Mouse (Mus musculus): ENCODE data around the gene Clmp. TPM values are rescaled to one million over a fixed set of nuclear protein-coding genes. Genes with fewer than 3 reads are reported as not detected.

The Clmp gene
- polyA plus RNA-seq, 1 experiment, result 3.5 TPM

- no peak overlapping the region for H3K27ac ChIP-seq (ENCODE audit: insufficient read depth, low read length)
Measured at GRCm38 (mm10) chr9:40641318-40641717, 44.4 kb upstream of the Clmp start.

GRCm38 (mm10) chr9:40642470-40643220, 43.1 kb upstream of the Clmp start:
- no peaks in the 10 kb centered on the region for H3K9me3 ChIP-seq (replicated peaks; ENCODE audit: control insufficient read depth, insufficient read depth, low read length, poor library complexity, severe bottlenecking)
- no peak overlapping the region for H3K9ac ChIP-seq (ENCODE audit: low read depth, poor library complexity, severe bottlenecking)
- H3K27ac ChIP-seq (ENCODE audit: insufficient read depth, low read length), result no peak overlapping the region
- no peaks in the 10 kb centered on the region for H3K36me3 ChIP-seq (ENCODE audit: control insufficient read depth, insufficient read depth, low read length, poor library complexity, severe bottlenecking)
- peaks cover 13% of the 10 kb centered on the region for H3K4me1 ChIP-seq (ENCODE audit: control insufficient read depth, insufficient read depth, low read length)
- H3K27me3 ChIP-seq (ENCODE audit: control insufficient read depth, insufficient read depth, low read length, poor library complexity, severe bottlenecking), result no peaks in the 10 kb centered on the region
- no peak for TF ChIP-seq POLR2A (IDR thresholded peaks at IDR 0.05; ENCODE audit: insufficient read depth, low read length)
- TF ChIP-seq CTCF (IDR thresholded peaks at IDR 0.05; ENCODE audit: low read depth, low read length), result no peak
- TF ChIP-seq EP300 (IDR thresholded peaks at IDR 0.05; ENCODE audit: insufficient read depth, low read depth, low read length), result no peak
- no peak overlapping the region for H3K4me3 ChIP-seq (ENCODE audit: low read depth, low read length)

More at GRCm38 (mm10) chr9:40641318-40641717, 44.4 kb upstream of the Clmp start:
- Histone ChIP-seq H3K36me3 (ENCODE audit: control insufficient read depth, insufficient read depth, low read length, poor library complexity, severe bottlenecking) (no peaks in the 10 kb centered on the region), H3K27me3 (ENCODE audit: control insufficient read depth, insufficient read depth, low read length, poor library complexity, severe bottlenecking) (no peaks in the 10 kb centered on the region), H3K9me3 (replicated peaks; ENCODE audit: control insufficient read depth, insufficient read depth, low read length, poor library complexity, severe bottlenecking) (no peaks in the 10 kb centered on the region), H3K9ac (ENCODE audit: low read depth, poor library complexity, severe bottlenecking) (no peak overlapping the region), H3K4me1 (ENCODE audit: control insufficient read depth, insufficient read depth, low read length) (peaks cover 16% of the 10 kb centered on the region), H3K4me3 (ENCODE audit: low read depth, low read length) (no peak overlapping the region)
- TF ChIP-seq EP300 (IDR thresholded peaks at IDR 0.05; ENCODE audit: insufficient read depth, low read depth, low read length) (no peak), CTCF (IDR thresholded peaks at IDR 0.05; ENCODE audit: low read depth, low read length) (no peak), POLR2A (IDR thresholded peaks at IDR 0.05; ENCODE audit: insufficient read depth, low read length) (no peak)

- Histone ChIP-seq H3K9ac (ENCODE audit: low read depth, poor library complexity, severe bottlenecking) (no peak overlapping the region), H3K27me3 (ENCODE audit: control insufficient read depth, insufficient read depth, low read length, poor library complexity, severe bottlenecking) (no peaks in the 10 kb centered on the region), H3K4me1 (ENCODE audit: control insufficient read depth, insufficient read depth, low read length) (no peaks in the 10 kb centered on the region), H3K4me3 (ENCODE audit: low read depth, low read length) (no peak overlapping the region), H3K9me3 (replicated peaks; ENCODE audit: control insufficient read depth, insufficient read depth, low read length, poor library complexity, severe bottlenecking) (no peaks in the 10 kb centered on the region), H3K27ac (ENCODE audit: insufficient read depth, low read length) (no peak overlapping the region), H3K36me3 (ENCODE audit: control insufficient read depth, insufficient read depth, low read length, poor library complexity, severe bottlenecking) (no peaks in the 10 kb centered on the region)
- TF ChIP-seq CTCF (IDR thresholded peaks at IDR 0.05; ENCODE audit: low read depth, low read length) (no peak), POLR2A (IDR thresholded peaks at IDR 0.05; ENCODE audit: insufficient read depth, low read length) (no peak), EP300 (IDR thresholded peaks at IDR 0.05; ENCODE audit: insufficient read depth, low read depth, low read length) (no peak)
Measured at GRCm38 (mm10) chr9:40649444-40649843, 36.3 kb upstream of the Clmp start.

GRCm38 (mm10) chr9:40649983-40650382, 35.8 kb upstream of the Clmp start:
- no peaks in the 10 kb centered on the region for H3K36me3 ChIP-seq (ENCODE audit: control insufficient read depth, insufficient read depth, low read length, poor library complexity, severe bottlenecking)
- no peak overlapping the region for H3K4me3 ChIP-seq (ENCODE audit: low read depth, low read length)
- no peaks in the 10 kb centered on the region for H3K4me1 ChIP-seq (ENCODE audit: control insufficient read depth, insufficient read depth, low read length)
- no peak overlapping the region for H3K27ac ChIP-seq (ENCODE audit: insufficient read depth, low read length)
- H3K9me3 ChIP-seq (replicated peaks; ENCODE audit: control insufficient read depth, insufficient read depth, low read length, poor library complexity, severe bottlenecking), result no peaks in the 10 kb centered on the region
- no peak overlapping the region for H3K9ac ChIP-seq (ENCODE audit: low read depth, poor library complexity, severe bottlenecking)
- TF ChIP-seq POLR2A (IDR thresholded peaks at IDR 0.05; ENCODE audit: insufficient read depth, low read length), result no peak
- TF ChIP-seq EP300 (IDR thresholded peaks at IDR 0.05; ENCODE audit: insufficient read depth, low read depth, low read length), result no peak
- no peak for TF ChIP-seq CTCF (IDR thresholded peaks at IDR 0.05; ENCODE audit: low read depth, low read length)
- no peaks in the 10 kb centered on the region for H3K27me3 ChIP-seq (ENCODE audit: control insufficient read depth, insufficient read depth, low read length, poor library complexity, severe bottlenecking)

- no peak for TF ChIP-seq POLR2A (IDR thresholded peaks at IDR 0.05; ENCODE audit: insufficient read depth, low read length)
- H3K27me3 ChIP-seq (ENCODE audit: control insufficient read depth, insufficient read depth, low read length, poor library complexity, severe bottlenecking), result no peaks in the 10 kb centered on the region
- H3K4me1 ChIP-seq (ENCODE audit: control insufficient read depth, insufficient read depth, low read length), result no peaks in the 10 kb centered on the region
- no peaks in the 10 kb centered on the region for H3K9me3 ChIP-seq (replicated peaks; ENCODE audit: control insufficient read depth, insufficient read depth, low read length, poor library complexity, severe bottlenecking)
- no peak overlapping the region for H3K9ac ChIP-seq (ENCODE audit: low read depth, poor library complexity, severe bottlenecking)
- H3K4me3 ChIP-seq (ENCODE audit: low read depth, low read length), result no peak overlapping the region
- H3K27ac ChIP-seq (ENCODE audit: insufficient read depth, low read length), result no peak overlapping the region
- no peaks in the 10 kb centered on the region for H3K36me3 ChIP-seq (ENCODE audit: control insufficient read depth, insufficient read depth, low read length, poor library complexity, severe bottlenecking)
Measured at GRCm38 (mm10) chr9:40651239-40651859, 34.4 kb upstream of the Clmp start.

- H3K36me3 ChIP-seq (ENCODE audit: control insufficient read depth, insufficient read depth, low read length, poor library complexity, severe bottlenecking), result no peaks in the 10 kb centered on the region
- H3K27ac ChIP-seq (ENCODE audit: insufficient read depth, low read length), result no peak overlapping the region
- no peaks in the 10 kb centered on the region for H3K4me1 ChIP-seq (ENCODE audit: control insufficient read depth, insufficient read depth, low read length)
- no peak overlapping the region for H3K4me3 ChIP-seq (ENCODE audit: low read depth, low read length)
- H3K9ac ChIP-seq (ENCODE audit: low read depth, poor library complexity, severe bottlenecking), result no peak overlapping the region
- H3K27me3 ChIP-seq (ENCODE audit: control insufficient read depth, insufficient read depth, low read length, poor library complexity, severe bottlenecking), result no peaks in the 10 kb centered on the region
- TF ChIP-seq CTCF (IDR thresholded peaks at IDR 0.05; ENCODE audit: low read depth, low read length) (no peak), EP300 (IDR thresholded peaks at IDR 0.05; ENCODE audit: insufficient read depth, low read depth, low read length) (no peak), POLR2A (IDR thresholded peaks at IDR 0.05; ENCODE audit: insufficient read depth, low read length) (no peak)
- H3K9me3 ChIP-seq (replicated peaks; ENCODE audit: control insufficient read depth, insufficient read depth, low read length, poor library complexity, severe bottlenecking), result no peaks in the 10 kb centered on the region
Measured at GRCm38 (mm10) chr9:40652757-40653156, 33.0 kb upstream of the Clmp start.

Data from ES-Bruce4 (cell line).